Mouse (Mus musculus) thymus, adult 2 months (tissue): ENCODE results near the gene Banf2.

ENCODE experiments used
- CTCF ChIP-seq: fragments of 200-500 bp; IDR thresholded peaks from 2 replicates; pipeline ENCODE4 v1.5.1; 2012; ENCODE audit warnings: mild to moderate bottlenecking, control low read depth, low read length, moderate library complexity, borderline replicate concordance; ENCODE audit not compliant: control insufficient read depth, poor library complexity, insufficient read depth; ENCODE audit errors: extremely low read depth
- POLR2A ChIP-seq: fragments of 200-500 bp; IDR thresholded peaks from 2 replicates; pipeline ENCODE4 v1.6.1; 2012; ENCODE audit warnings: mild to moderate bottlenecking, low read length, control low read depth, moderate library complexity; ENCODE audit not compliant: control insufficient read depth, poor library complexity, insufficient read depth; ENCODE audit errors: extremely low read depth

DNA sequence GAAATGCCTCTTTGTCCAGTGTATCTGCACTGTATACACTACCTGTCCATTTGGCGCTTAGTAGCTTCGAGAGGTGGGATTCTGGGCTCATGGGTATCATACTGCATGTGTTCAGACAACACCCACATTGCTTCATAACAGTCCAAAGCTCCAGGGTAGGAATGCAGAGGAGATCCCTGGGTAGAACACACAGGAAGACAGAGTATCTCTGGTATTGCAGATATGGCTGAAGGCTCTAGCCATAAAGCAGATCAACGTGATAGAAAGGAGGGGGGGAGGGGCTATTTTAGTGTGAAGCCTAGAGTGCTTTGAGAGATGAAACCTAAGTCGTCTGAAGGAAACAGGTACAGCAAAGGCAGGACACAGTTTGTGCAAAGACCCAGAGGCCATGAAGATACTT, 6.4 kb upstream of the Banf2 start:
- no peak for TF ChIP-seq POLR2A
- TF ChIP-seq CTCF: no peak
